Mouse (Mus musculus) kidney, postnatal 4 days (tissue): ENCODE data around the gene Adssl1.

Source experiments
- DNase-seq, 2 experiments: peaks; one replicate each; pipeline ENCODE4 v3.0.0; 2021; ENCODE audit warnings: mixed read lengths in 2 of 2

Gene Adssl1

GRCm38 (mm10) chr12:112619686-112620353 is at the start of gene Adssl1:
Adssl1 (plus strand) TSS chr12:112620045.
- peak; percentile 74 to 82 for DNase-seq

- no peak for DNase-seq
Measured at GRCm38 (mm10) chr12:112570160-112570559, 49.7 kb upstream of the Adssl1 start.

DNA sequence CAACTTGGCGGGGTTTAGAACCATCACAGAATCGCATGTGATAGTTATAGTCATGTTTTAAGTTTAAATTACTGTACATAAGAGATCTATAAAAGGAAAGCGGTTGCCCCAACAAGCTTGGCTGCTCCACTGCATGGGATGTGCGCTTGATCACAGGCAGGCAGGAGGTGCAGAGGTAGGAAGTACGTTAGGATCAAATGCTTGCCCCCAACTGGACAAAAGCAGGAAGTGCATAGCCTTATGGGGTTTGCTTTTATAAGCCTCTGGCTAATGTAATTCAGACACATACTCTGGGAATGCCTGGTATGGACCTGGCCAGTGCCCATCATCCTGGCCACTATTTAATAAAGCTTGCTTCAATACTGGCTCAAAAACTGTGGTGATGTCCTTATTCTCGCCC is 48.8 kb upstream of the Adssl1 start:
- no peak for DNase-seq

GRCm38 (mm10) chr12:112575274-112575986 is 44.4 kb upstream of the Adssl1 start:
- DNase-seq, result no peak

DNA sequence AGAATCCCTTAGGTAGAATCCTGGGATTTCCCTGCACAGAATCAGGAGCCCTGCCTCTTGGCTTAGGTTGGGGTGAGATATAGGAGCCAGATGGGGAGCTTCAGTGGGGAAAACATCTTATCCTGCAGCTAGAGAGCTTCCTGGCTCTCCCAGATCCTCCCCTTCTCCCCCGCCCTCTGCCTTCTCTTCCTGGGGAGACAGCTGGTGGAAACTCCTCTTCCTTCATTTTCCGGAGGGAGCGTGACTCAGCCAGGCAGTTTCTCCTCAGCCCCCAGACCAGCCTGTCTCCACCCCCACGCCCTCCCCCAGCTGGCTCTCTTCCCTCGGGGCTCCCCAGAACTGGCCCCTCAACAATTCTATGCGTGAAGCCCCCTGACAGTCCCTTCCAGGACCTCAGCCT is 43.5 kb upstream of the Adssl1 start:
- peak; percentile 67 to 80 for DNase-seq

- DNase-seq, result peak; percentile 55 to 73
Measured at GRCm38 (mm10) chr12:112576749-112577148, 43.1 kb upstream of the Adssl1 start.

DNA sequence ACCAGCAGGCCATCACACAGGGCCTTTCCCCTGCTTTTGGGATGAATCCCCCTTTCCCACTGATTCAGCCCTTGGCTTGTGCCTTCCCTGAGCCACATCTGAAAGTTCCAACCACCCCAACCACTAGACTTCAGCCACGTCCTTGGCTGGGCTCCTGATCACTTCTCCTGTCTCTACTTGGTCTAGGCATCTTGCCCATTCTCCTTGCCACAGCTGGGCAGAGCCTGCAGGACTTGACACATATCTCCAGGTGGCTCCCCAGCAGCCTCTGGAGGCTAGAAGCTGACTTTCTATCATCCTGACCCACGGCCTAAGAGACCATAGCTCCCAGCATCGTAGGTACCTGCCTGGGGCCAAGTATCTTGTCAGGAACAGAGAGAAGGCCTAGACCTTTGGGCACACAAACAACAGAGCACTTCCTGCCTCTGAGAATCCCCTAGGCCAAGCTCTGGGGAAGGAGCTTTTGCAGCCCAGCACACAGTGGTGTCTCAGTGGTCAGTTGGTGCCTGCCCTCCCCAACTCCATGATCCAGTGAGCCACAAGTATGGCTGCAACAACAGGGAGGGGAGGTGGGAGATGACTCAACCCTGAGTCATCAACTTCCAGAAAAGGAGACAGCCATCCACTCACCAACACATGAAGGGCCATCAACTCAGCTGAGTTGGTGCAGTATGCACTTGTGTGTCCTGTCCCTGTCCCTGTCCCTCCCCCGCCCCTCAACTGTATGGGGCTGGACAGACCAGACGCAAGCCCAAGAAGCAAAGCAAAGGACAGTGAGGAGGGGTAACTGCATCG is 41.4 kb upstream of the Adssl1 start:
- DNase-seq, result no peak

DNA sequence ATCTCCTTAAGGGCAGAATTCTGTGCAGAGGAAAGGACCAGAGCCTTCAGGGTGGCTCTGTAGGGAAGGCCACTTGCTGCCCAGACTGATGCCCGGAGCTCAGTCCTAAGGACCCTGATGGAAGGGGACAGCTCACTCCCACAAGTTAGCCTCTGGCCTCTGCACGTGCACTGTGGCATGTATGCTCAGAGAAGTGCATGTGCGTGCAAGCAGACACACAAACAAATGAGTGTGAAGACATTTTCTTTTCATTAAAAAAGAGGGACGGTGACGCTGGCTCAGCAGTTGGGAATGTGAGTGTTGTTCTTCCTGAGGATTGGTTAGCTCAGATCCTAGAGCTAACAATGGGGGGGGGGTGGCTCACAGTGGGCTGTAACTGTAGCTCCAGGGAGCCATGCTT is 40.4 kb upstream of the Adssl1 start:
- DNase-seq, result no peak

GRCm38 (mm10) chr12:112579926-112580325 is 39.9 kb upstream of the Adssl1 start:
- no peak for DNase-seq

GRCm38 (mm10) chr12:112581113-112581512 is 38.7 kb upstream of the Adssl1 start:
- DNase-seq, result no peak

- DNase-seq, result no peak
Measured at GRCm38 (mm10) chr12:112584954-112585353, 34.9 kb upstream of the Adssl1 start.

DNA sequence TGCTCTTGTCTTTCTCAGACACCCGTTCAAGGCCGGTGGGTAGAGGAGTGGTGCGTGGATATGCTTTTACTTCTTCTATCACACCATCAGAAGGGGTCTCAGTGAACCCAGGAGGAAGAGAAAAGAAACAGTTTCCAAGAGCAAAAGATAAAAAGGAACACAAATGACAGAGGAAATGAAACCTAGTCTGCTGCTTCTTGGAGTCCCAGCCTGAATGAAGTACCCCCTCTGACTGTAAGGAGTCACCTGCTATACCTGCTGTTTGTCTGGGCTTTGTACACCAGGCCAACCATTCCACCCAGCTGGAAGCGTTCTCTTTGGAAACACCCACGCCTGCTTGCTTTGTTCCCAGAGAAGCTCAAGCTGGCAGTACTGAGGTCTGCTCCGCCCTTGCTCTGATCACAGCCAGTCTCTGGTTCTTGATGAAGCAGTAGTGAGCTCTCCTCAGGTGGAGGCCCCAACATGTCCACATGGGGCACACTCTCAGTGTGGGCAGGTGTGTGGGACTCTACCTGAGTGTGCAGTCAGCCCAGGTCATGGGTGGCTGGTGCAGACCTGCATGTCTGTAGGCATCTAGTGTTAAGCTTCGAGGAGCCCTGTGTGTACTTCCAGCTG is 33.8 kb upstream of the Adssl1 start:
- DNase-seq, result peak in 1 of 2 experiments; percentile 39

- peak in 1 of 2 experiments; percentile 21 for DNase-seq
Measured at GRCm38 (mm10) chr12:112587125-112588124, 32.4 kb upstream of the Adssl1 start.

DNA sequence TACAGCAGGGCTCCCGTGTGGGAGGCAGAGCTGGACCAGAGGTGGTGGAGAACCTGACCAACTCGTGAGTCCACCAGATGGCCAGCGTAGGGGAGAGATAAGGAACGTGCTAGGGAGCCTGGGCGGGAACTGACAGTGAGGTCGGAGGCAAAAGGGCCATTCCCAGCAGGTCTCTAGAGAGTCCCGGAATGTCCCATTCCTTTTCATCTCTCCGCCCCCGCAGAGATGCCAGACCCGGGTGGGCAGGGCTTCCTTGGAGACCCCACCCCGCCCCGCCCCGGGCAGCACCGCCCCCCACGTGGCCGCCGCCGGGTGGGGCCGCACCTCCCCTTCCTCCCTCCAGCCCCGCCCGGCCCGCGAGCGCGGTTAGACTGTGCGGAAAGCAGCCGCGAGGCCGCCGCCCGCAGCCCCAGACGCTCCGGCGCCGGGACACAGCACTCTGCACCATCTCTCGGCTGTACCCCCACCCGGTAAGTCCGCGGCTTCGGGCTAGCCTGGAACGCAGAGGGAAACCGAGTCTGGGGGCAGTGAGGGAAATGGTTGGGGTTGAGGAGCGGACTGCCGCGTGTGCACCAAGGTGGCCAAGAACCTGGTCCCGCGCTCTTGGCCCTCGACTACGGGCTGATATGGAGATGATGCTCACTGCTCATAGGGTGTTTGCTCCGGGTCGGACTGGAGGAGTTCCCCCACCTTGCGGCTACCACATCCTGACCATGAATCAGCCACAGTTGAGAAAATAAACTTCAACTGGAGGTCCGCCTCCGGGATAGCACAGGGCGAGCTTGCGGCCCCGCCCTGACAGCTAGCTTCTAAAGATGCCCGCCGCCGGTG is 31.2 kb upstream of the Adssl1 start, which contains the start of gene Inf2:
TSS of gene Inf2 (plus strand) at position 359 of the 831 bp plus-strand sequence.
- peak; percentile 88 to 92 for DNase-seq

DNA sequence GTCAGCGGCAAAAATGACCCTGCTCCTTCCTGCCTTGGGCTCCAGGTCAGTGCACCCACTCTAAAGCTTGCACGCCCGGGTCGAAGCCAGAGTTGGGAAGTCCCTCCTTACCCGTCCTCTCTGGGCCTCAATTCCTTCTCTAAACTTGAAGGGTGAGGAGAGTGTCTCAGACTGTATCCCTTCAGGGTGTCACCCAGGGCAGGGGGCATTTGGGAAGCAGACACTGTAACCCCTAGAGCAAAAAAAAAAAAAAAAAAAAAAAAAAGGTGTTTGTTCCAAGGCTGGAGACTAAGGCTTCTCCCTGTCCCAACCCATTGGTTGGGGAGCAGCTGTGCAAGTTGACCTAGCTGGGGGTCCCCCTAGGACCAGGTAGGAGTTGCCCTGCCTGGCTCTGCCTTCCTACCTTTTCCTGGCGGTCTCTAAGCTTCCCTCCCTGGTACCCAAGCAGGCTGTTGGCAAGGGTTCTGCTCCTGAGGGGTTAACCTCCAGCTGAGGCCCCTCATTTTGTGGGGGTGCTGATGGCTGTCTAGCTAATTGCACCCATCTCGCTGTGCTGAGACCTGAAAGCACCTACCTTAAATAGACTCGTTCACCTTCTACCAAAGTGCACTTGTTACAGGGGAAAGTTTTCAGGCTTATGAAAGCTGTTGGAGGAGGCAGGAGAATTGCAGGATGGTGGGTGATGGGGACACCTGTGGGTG is 30.2 kb upstream of the Adssl1 start:
- no peak for DNase-seq

GRCm38 (mm10) chr12:112590566-112591239 is 29.1 kb upstream of the Adssl1 start:
- DNase-seq, result no peak

DNA sequence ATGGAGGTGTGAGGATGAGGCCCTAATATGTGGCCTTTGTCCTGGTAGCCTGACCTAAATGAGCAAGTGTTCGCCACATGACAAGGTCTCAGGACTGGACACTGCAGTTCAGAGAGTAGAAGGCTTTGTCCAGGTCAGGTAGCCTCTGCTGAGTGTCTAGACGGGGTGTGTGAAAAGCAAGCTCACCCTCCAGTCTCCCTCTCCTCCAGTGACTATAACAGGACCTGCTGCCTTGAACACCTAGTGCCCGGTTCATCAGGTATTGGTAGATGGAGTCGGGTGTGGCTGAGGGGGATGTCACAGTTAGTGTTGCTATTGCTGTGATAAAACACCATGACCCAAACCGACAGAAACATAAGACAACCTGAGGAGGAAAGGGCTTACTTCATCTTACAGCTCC is 28.6 kb upstream of the Adssl1 start:
- DNase-seq, result no peak

DNA sequence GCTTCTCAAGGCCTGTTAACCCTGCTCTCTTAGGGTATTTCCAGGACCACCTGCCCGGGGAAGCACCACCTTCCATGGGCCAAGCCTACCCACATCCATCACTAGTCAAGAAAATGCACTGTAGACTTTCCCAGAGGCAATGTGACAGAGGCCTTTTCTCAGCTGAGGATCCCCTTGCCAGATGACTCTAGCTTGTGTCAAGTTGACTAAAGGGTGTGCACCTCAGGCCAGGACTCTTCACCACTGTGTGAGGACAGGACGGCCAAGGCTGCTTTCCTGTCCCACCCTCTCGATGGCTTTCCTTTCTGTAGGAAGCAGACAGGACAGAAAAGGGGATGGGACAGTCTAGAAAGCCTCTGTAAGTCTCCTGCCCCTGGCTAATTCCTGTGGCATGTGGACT is 28.1 kb upstream of the Adssl1 start:
- DNase-seq, result no peak

GRCm38 (mm10) chr12:112592985-112593734 is 26.7 kb upstream of the Adssl1 start:
- peak in 1 of 2 experiments; percentile 52 for DNase-seq
